Mouse (Mus musculus): Measurements from ENCODE around the gene Cx3cr1.
A peak's percentile ranks its signal among the peaks of the same experiment; 100 is the strongest.
"Not testable (repeated sequence)": the region's sequence is repeated elsewhere in the genome, so short reads cannot be mapped to it uniquely, and the experiment has no call there.

The Cx3cr1 gene

DNA sequence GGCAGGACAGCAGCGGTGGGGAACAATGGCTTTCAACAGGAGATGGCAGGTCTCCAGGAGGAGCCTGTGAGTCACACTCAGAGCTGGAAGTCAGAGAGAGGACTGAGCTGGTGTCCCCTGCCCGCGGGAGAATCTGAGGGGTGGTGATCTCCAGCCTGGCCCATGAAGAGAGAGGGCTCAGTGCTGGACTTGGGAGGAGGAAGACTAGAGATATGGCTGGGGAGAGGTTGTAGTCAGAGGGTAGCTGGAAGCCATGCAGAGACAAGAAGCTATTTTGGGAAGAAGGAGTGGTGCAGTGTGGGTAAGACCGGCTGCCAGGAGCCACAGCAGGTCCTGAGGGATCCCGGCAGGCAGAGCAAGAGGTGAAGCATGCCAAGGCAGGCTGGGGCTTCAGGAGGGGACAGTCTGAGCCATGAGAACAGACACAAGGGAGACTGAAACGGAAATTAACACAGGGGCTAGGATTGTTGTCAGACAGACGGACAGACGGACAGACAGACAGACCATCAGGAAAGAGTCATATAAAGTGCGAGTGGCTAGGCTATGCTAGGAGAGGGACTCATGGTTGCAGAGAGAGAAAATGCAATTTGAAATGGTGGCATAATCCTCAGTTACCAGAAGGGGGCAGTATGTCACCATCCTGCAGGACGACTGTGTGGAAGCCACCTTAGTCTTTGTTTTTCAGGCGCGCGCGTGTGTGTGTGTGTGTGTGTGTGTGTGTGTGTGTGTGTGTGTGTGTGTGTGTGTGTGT is 42.1 kb downstream of the Cx3cr1 start:
- DNase-seq (ENCODE audit: low spot score), result peak; percentile 49

DNA sequence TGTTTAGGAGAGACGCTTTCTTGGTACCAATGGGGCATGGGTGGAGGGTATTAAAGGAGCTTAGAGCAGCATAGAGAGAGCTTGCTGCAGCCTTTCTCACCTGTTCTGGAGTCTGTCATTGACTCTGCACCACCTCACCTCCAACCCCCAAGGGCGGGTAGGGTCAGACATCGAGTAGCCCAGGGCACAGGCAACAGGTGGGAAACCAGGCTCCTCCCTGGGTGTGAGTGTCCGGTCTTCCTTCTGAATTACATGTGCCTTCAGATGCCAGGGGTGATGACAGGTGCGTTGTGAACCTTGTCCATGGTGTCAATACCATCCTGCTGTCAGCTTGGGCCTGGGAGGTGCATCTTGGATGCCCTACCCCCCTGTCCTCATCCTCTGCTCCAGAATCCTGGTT is 45.1 kb downstream of the Cx3cr1 start:
- DNase-seq (ENCODE audit: low spot score), result no peak

DNA sequence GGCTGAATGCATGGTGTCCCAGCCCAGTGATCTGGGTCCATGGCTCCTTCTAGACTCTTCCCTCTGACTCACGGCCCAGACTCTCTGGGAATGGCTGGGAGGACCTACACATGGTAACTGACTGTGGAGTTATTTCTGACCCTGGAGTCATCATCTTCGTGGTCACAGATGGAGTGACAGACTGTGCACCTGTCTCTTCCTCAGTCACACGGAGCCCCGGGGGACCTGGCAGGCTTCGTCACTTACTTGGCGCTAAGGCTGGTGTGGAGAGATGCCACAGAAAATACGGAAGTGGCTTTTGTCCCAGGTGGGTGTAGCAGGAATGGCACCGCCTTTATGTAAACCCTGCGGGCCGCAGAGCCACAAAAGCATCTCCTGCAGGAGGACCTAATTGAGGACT is 45.5 kb downstream of the Cx3cr1 start:
- no peak for DNase-seq (ENCODE audit: low spot score)

DNA sequence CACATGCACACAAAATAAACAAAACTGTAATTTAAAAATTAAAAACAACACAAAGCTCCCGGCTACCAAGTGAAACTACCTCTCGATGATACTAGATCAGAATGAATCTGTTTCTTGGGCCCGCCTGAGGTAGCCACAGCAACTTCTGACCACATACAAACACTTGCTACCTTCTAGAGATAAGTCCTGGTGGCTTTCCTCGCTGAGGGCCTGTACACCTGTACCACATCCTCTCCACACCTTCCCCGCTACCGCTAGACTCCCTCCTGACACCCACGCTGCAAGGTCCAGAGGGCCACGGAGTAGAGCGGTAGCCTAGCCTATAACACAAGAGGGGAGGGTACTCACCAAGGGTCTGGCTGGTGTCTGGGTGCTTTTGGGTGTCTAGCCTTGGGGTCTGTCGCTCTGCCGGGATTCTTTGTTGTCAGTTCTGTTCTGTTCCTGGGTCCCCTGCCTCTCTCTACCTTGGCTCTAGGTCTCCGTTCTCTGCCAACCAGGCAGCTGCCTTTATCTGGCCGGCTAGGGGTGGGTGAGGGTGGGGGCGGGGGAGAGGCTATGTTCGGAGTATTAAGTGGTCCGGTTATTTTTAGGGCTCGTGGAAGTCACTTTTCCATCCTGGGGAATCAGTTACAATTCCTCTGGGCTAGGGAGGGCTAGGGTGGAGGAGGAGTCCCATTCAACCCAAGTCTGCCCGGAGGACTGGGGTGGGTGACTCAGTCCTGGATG is 46.4 kb downstream of the Cx3cr1 start, which contains the start of gene Xirp1:
TSS of gene Xirp1 (minus strand) at position 513 of the 726 bp plus-strand sequence.
- no peak for DNase-seq (ENCODE audit: low spot score)

DNA sequence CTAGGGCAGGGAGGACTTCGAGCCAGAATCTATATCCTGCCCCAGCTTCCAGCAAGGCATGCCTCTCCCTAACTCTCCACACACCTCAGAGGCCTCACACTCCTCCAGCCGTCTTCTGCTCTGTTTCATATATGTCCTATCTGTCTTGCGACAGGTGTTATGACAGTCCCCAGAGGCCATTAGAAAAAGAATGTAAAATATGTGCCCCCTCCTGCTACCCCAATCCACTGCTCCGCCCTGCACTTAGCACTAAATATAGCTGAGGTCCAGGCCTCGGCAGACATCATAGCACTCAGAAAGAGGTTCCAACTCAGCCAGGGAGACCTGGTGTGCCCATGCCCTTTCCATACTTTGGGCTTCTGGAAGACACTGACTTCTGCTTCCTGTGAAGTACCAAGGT is 48.5 kb downstream of the Cx3cr1 start:
- no peak for DNase-seq (ENCODE audit: low spot score)

DNA sequence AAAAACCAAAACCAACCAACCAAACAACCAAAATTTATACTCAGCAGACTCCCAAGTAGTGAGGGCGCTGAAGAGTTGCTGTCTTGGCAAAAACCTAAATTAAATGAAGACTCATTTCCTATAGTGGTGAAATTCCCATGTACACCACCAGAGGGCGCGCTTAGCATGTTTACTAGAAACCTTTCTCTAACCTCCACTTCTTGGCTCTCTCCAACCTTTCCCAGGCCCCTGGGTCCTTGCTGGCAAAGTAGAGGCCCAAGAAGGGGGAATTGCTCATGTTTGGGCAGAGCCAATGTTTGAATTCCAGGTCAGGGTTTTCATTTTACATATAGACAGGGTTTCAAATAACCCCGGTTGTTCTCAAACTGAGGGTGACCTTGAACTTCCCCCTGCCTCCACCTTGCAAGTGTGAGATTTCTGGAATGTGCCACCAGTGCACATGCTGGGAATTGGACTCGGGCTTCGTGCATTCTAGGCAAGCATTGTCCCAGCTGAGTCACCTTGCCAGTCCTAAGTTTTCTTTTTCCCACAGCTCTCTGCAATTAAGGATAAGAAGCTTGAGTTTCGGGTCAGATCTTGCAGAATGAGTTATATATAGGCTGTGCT is 49.3 kb downstream of the Cx3cr1 start:
- DNase-seq (ENCODE audit: low spot score), result peak; percentile 68

DNA sequence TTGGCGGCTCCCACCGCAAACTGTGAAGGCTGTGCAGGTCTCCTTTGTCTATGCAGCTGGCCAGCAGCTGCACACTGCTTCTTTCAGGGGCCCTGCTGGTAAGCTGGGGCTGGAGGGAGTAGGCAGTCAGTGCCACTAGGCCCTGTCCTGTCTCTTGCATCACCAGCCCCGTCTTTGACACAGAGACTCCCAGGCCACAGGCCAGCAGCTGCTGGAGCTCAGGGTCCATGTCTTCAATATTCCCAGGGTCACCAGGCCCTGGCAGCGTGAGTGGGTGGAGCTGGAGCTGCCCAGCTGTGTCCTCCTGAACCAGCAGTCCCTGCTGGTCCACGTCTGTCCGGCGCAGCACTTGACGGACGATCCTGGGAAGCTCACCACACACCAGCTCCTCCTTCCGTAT is 52.7 kb downstream of the Cx3cr1 start:
- no peak for DNase-seq (ENCODE audit: low spot score)

DNA sequence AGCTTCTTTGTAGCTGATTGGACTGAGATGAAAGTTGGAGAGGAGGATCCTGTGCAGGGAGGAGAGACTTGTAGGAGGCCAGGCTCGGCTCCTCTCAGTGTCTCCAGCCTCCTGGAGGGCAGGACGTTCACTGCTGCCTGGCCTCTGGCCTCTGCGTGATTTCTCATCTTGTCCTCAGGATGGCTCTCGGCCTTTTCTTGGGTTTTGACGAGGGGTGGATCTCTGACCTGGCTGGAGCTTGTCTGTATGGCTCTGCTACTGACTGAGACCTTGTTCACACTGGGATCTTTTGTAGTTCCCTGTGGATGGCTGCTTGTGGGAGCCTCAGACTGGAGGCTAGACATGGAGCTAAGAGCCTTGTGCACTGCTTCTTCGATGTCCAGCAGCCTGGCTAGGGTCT is 54.9 kb downstream of the Cx3cr1 start:
- DNase-seq (ENCODE audit: low spot score), result no peak

DNA sequence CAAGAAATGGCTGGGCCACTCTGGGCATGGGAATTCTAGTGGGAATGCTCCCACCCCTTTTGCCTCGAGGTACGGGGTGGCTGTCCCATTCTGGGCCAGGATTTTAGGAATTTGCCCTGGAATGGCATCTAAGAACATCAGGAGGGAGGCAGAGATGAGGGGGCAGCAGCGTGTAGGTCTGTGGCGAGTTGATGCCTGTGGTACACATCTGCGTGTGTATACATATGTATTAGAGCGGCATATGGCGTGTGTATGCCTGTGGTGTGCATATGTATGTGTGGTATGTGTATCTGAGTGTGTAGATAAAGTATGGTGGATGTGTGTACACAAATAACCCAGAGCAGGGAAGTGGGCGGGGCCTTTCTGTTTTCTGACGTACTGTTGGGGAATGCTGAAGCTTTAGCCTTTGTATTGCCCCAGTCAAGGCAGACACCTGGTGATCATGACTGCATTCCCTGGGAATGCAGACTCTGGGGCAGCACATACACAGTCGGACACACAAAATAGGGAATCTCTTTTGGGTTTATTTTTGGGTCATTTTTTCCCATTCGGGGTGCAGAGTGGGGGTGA is 56.3 kb downstream of the Cx3cr1 start:
- DNase-seq (ENCODE audit: low spot score), result no peak

DNA sequence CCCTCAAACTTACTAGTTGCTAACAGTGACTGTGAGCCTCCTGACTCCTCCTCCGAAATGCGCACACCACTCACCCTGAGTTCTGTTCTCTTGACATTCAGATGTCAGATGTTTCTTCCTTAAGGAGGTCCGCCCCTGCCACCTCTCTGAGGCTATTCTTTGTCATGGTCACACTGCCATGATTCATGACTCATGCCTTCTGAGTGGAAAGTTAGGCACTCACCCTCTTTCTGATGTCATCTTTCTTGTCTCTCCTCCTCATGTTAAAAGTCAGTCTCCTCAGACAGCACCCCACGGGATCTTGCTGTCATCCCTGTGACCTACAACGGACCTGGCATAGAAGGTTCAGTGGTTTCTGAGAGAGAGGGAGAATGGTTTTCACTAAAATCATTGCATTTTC is 56.9 kb downstream of the Cx3cr1 start:
- no peak for DNase-seq (ENCODE audit: low spot score)

DNA sequence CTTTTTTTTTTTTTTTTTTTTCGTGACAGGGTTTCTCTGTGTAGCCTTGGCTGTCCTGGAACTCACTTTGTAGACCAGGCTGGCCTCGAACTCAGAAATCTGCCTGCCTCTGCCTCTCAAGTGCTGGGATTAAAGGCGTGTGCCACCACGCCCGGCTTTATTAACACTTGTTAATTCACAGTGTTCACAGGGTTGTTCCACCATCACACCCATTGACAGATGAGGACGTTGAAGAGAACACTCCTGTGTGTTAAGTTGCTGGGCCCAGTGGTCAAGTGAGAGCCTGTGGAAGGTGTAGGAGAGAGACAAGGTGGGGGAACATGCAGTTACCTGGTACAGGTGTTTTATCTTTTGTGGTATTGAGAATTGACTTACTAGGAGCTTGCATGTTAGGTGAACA is 57.5 kb downstream of the Cx3cr1 start:
- DNase-seq (ENCODE audit: low spot score), result not testable (repeated sequence)

DNA sequence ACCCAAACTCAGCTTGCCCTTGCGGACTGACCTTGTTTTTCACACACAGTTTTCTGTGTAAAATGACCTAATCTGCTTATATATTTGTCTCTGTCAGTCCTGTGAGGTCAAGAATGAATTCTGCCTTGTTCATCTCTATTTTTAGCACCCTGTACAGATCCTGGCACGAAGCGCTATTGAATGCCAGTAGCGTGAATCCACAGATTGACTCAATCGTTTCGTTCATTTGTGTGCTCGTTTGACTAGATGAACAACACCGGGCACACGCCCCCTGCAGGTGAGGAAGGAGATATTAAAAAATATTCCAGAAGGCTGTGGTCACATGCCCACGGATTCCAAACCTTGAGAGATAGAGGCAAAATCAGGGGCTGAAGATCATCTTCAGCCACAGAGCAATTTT is 58.1 kb downstream of the Cx3cr1 start:
- peak; percentile 49 for DNase-seq (ENCODE audit: low spot score)

DNA sequence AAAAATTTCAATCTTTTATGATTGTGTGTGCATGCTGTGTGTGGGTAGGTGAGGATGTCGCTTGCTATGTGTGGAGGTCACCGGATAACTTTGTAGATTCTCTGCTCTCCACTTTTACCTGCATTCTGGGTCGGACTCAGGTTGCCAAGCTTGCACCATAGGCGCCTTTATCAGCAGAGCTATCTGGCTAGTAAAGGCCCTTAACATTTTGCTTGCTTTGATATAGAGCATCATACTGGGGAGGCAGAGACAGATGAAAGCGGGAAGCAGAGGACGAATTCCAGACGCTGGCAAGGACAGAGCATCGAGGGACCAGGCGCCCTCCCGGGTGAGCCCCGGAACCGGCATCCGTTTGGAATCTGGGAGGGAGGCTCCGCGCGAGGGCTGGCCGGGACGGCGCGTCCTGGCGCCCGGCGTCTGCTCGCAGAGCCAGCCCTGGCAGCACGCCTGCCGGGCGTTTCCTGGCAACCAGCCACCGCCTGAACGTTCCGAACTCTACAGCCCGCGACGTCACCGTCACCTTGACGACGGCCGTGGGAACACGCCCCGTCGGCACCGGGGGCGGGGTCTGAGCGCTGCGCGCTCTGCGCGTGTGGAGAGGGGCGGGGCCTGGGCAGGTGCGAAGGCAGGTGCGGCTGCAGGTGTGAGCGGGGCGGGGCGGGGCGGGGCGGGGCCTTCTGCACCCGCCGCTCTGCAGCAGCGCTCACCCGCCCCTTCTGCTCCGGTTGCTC is 58.7 kb downstream of the Cx3cr1 start:
- DNase-seq (ENCODE audit: low spot score), result peak; percentile 100

DNA sequence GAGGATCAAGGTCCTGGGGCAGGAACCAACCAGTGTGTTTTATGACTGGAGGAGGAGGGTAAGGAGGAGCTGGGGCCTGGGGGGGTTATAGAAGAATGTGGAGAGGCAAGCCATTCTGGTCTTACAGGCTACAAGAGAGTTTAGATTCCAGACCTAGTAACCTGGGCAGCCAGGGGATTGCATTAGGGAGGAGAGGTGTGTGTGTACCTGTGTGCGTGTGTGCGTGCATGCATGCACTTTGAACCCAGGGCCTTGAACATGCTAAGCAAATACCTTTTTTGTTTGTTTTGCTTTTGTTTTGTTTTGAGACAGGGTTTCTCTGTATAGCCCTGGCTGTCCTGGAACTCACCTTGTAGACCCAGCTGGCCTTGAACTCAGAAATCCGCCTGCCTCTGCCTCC is 59.8 kb downstream of the Cx3cr1 start:
- no peak for DNase-seq (ENCODE audit: low spot score)

DNA sequence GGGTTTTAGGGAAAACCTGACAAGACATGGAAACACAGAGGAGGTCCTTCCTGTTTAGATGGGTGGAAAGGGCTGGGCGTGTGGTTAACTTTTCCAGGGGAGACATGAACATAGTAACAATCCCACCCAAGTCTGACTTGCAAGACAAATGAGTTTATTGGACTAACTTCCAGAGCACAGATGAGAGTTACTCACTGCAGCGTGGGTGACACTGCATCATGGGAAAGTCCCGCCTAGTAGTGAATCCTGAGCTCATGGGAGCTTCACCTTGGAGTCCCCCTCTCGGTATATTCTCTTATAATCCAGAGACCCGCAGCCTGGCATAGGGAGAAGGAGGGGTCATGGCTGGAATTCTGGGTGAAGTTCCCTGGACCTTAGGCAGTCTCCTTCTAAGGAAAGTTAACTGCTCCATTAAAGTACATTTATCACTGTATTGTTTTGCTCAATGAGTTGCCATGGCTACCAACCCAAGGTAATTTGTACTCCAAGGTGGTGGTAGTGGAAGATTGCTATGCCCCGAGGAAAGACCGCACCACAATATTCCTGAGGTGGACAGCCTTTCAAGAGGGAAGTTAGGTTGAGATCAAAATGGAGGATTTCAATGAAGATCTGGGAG is 60.3 kb downstream of the Cx3cr1 start:
- no peak for DNase-seq (ENCODE audit: low spot score)

DNA sequence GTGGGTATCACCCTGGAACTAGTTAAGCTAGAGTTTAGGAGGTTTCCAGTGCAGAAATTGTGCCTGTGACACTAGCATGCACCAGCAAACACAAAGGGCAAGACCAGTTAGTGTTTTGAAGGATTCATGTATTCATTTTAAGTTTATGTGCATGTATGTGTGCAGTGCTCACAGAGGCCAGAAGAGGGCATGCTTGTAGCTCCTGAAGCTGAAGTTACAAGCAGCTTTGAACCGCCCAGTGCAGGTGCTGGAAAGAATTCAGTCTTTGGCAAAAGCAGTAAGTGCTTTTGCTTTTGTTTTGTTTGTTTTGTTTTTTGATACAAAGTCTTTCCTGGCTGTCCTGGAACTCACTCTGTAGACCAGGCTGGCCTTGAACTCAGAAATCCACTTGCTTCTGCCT is 61.8 kb downstream of the Cx3cr1 start:
- no peak for DNase-seq (ENCODE audit: low spot score)

DNA sequence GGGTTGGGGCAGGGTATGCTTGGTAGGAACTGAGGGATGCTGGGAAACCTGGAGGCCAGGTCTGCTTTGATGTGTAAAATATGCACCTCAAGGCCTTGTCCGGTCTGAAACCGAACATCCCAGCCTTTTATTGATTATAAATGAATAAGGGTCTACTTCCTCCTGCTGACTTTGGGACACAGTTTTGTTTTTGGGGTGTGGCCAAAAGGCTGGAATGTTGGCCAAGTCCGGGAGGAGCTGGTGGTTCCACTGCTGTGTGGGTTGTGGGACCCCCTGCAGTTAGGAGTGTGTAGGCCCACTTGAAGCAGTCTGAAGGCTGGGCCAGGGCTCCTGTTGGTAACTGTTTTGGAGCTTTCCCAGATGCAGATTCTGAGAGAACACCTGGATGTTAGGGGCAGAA is 63.7 kb downstream of the Cx3cr1 start:
- DNase-seq (ENCODE audit: low spot score), result no peak

DNA sequence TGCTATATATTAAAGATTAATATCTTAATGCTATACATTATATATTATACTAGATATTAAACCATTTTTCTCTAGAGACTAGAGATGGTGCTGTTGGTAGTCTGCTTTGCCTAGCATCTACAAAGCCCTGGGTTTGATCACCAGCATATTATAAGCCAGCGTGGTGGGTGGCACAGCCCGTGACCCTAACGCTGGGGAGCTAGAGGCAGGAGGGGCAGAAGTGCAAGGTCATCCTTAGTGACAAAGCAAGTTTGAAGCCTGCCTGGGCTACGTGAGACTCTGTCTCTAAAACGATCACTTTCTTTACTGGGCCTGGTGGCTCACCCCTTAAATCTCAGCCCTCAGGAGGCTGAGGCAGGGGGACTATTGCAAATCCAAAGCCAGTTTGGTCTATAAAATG is 66.8 kb downstream of the Cx3cr1 start:
- no peak for DNase-seq (ENCODE audit: low spot score)

DNA sequence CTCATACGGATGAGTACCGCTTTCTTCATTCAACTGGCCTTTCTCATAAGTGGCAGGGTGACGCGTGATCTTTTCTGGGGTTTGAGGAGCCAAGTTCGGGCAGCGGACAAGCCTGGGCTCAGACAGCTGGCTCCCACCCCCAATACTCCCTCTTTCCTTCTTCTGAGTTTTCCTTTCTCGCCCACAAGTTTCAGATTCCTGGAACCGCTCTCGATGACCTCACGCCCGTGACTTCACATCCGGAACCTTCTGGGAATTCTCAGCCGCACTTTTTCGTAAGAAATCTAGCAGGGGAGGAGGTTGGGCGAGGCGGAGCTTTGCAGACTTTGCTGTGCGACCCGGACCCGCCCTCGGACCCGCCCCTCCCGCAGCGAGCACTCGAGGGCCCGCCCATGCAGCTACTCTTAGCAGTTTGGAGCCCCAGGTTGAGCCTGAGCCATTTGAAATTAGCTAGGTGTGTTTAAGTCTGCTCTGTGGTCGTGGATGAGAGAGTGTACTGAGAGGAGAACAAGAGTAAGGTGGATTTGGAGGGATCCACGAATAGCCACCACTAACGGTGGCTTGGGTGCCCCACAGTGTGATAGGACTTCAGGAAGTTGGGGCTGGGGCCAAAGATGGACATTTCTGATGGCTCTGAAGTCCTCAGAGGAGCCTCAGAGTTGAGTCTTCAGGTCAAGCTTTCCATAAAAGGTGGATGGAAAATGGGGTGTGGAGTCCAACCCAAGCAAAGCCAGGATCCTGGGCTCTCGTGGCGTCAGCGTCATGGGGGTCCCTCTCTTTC is 67.5 kb downstream of the Cx3cr1 start:
- DNase-seq (ENCODE audit: low spot score), result peak; percentile 66

DNA sequence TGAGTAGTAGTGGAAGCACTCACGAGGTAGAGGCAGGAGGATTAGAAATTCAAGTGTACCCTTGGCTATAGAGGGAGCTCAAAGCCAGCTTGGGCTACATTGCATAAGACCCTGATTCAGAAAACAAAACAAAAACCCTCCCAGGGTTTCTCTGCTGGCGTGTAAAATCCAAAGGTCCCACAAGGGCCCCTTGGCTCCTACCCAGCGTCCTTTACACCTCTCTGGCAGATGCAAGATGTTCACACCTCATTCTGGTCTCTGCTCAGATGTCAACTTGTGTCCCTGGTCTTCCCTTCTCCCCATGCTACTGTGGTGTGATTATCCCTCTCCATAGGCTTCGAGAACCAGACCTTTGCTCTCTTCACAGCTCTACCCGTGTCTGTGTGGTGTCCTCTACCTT is 68.9 kb downstream of the Cx3cr1 start:
- DNase-seq (ENCODE audit: low spot score), result no peak

DNA sequence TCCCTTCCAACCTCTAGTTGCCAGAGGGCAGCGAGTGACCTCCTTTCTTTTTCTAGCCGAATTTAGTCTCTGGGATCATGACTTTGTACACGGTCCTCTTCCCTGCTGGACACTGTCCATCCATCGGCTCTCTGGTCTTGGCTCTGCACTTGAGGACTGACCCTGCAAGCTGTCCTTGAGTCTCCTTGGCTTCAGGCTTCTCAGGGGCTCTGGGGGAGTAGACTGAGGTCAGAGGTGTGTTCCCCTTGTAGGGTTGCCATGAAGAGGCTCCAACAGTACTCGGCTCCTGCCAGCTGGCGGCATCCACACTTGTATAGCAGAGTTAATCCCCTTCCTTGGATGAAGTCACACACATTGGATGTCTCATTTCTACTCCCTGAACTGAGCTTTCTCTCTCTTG is 70.0 kb downstream of the Cx3cr1 start:
- DNase-seq (ENCODE audit: low spot score), result no peak

Data from ovary, postnatal 14 days (tissue).